Mouse (Mus musculus) liver, adult 2 months (tissue): ENCODE measurements around the gene Brwd1.
A peak's percentile ranks its signal among the peaks of the same experiment; 100 is the strongest.

ENCODE experiments used
- CTCF ChIP-seq: fragments of 200-500 bp; IDR thresholded peaks from 2 replicates; pipeline ENCODE4 v1.5.1; 2011; ENCODE audit warnings: low read depth, low read length, control low read depth
- POLR2A ChIP-seq: fragments of 200-500 bp; IDR thresholded peaks from 2 replicates; pipeline ENCODE4 v1.6.1; 2011; ENCODE audit warnings: low read length, control low read depth; ENCODE audit not compliant: insufficient read depth; ENCODE audit errors: extremely low read depth

DNA sequence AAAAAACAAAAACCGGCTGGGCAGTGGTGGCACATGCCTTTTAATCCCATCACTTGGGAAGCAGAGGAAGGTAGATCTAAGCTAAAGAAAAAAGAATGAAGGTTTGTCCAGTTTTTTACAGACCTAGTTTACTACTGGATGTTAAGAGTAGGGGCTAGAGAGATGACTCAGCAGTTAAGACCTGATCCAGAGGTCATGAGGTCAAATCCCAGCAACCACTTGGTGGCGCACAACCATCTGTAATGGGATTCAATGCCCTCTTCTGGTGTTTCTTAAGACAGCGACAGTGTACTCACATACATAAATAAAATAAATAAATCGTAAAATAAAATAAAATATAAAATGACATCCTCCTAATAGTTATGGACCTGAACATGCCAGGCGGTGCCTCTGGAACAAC is 38.2 kb downstream of the Brwd1 start:
- TF ChIP-seq CTCF, result peak; percentile 28
- no peak for TF ChIP-seq POLR2A
